Mouse (Mus musculus): Measurements from ENCODE around the gene Crtc3. TPM values are rescaled to one million over a fixed set of nuclear protein-coding genes. Genes with fewer than 3 reads are reported as not detected.

The Crtc3 gene
- polyA plus RNA-seq, 1 experiment, result 27.9 TPM

DNA sequence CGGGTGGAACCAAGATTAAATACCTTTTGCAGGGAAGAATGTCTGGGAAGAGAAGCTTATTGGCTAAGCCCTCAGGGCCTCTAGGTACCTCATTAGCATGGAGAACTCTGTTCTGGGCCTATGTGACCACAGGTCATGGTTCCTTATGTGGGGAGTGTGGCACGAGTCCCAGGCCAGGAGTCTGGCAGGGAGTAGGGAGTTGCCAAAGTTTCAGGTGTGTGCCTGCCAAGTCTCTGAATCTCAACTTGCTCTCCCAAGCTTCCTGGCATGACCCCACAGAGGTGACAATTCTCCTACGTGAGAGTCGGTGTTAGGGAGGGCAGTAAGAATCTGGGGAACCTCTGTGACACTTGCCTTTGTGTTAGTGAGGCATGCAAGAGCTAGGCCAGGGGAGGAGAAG is 131.5 kb downstream of the Crtc3 start:
- no peak for DNase-seq

DNA sequence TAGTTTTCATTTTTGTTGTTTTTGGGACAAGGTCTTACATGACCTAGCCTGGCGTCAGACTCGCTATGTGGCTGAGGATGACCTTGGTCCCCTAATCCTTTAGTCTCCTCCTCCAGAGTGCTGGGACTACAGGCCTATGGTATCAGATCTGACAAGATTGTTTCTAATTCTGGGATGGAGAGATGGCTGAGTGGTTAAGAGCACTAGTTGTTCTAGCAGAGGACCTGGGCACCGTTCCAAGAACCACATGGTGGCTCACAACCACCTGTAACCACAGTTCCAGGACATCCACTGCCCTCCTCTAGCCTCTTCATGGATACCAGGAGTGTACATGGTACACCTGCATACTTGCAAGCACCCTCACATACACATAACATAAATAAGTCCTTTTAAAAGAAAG is 132.5 kb downstream of the Crtc3 start:
- 72% methylated on average over 3 of the region's 3 CpGs for WGBS
- no peak for TF ChIP-seq POLR2A (IDR thresholded peaks at IDR 0.05; ENCODE audit: borderline replicate concordance, extremely low read depth, low read depth, low read length)
- no peak for TF ChIP-seq CTCF (IDR thresholded peaks at IDR 0.05; ENCODE audit: insufficient read depth, low read length)
- DNase-seq, result no peak
- no peaks in the 10 kb centered on the region; the same call in 1 of the 2 replicates for H3K4me1 ChIP-seq (ENCODE audit: control insufficient read depth, insufficient read depth, low read length)
- H3K4me3 ChIP-seq (replicated peaks; ENCODE audit: extremely low read depth, low read depth, low read length), result no peak overlapping the region

More for the DNA sequence above, 131.5 kb downstream of the Crtc3 start:
- Histone ChIP-seq H3K4me1 (ENCODE audit: control insufficient read depth, insufficient read depth, low read length) (no peaks in the 10 kb centered on the region; the same call in 1 of the 2 replicates), H3K4me3 (replicated peaks; ENCODE audit: extremely low read depth, low read depth, low read length) (no peak overlapping the region)
- 91% methylated on average over 4 of the region's 4 CpGs for WGBS
- TF ChIP-seq POLR2A (IDR thresholded peaks at IDR 0.05; ENCODE audit: borderline replicate concordance, extremely low read depth, low read depth, low read length) (no peak), CTCF (IDR thresholded peaks at IDR 0.05; ENCODE audit: insufficient read depth, low read length) (no peak)

DNA sequence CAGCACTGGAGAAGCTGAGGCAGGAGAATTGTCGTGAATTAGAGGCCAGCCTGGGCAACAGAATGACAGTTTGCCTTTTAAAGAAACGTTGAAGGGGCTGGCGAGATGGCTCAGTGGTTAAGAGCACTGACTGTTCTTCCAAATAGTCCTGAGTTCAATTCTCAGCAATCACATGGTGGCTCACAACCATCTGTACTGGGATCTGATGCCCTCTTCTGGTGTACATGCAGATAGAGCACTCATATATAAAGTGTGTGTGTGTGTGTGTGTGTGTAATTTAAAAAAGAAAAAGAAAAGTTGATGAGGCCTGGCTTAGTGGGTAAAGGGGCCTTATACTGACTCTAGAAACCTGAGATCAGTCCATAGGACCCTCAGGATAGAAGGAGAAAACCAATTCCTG is 133.5 kb downstream of the Crtc3 start:
- DNase-seq, result no peak
- Histone ChIP-seq H3K4me3 (replicated peaks; ENCODE audit: extremely low read depth, low read depth, low read length) (no peak overlapping the region), H3K4me1 (ENCODE audit: control insufficient read depth, insufficient read depth, low read length) (no peaks in the 10 kb centered on the region; the same call in 1 of the 2 replicates)
- 58% methylated on average over 3 of the region's 3 CpGs for WGBS
- TF ChIP-seq CTCF (IDR thresholded peaks at IDR 0.05; ENCODE audit: insufficient read depth, low read length) (no peak), POLR2A (IDR thresholded peaks at IDR 0.05; ENCODE audit: borderline replicate concordance, extremely low read depth, low read depth, low read length) (no peak)

DNA sequence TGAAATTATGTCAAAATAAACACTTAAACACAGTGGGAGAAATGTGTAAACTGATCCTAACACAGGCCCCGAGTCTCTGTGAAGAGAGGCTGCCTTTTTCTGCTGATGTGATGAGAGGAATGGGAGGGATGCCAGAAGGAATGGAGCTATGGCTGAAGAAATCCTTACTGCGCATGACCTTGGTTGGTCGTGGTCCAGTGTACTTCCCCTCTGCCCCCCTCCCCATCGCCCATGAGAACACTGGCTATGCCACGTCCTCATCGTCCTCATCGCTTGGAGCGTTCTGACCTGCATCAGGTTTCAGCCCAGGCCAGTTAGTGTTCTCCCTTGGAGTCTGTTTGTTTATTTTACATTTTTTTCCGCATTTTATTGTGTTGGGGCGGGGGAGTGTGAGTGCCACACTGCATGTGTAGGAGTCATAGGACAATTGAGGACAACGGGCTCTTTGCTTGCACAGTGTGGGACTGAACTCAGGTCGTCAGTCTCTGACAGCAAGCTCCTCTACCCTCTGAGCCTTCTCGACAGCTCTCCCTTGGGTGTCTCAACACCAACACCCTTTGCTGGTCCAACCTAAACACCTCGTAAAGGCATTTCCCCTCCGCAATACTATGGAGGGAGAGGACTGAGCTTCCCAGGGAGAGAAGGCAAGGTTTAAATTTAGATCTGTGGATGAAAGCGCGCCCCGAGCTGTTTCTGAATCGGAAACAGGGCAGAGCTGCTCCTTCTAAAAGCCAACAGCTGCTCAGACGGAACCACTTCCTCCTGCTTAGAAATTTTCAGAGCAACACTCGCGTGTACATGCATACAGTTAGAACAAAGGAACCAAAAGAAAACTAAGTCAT is 134.3 kb downstream of the Crtc3 start:
- Histone ChIP-seq H3K4me3 (replicated peaks; ENCODE audit: extremely low read depth, low read depth, low read length) (no peak overlapping the region), H3K4me1 (ENCODE audit: control insufficient read depth, insufficient read depth, low read length) (no peaks in the 10 kb centered on the region; the same call in 1 of the 2 replicates)
- no peak for TF ChIP-seq POLR2A (IDR thresholded peaks at IDR 0.05; ENCODE audit: borderline replicate concordance, extremely low read depth, low read depth, low read length)
- TF ChIP-seq CTCF (IDR thresholded peaks at IDR 0.05; ENCODE audit: insufficient read depth, low read length), result no peak
- 38% methylated on average over 22 of the region's 22 CpGs for WGBS
- DNase-seq, result no peak

DNA sequence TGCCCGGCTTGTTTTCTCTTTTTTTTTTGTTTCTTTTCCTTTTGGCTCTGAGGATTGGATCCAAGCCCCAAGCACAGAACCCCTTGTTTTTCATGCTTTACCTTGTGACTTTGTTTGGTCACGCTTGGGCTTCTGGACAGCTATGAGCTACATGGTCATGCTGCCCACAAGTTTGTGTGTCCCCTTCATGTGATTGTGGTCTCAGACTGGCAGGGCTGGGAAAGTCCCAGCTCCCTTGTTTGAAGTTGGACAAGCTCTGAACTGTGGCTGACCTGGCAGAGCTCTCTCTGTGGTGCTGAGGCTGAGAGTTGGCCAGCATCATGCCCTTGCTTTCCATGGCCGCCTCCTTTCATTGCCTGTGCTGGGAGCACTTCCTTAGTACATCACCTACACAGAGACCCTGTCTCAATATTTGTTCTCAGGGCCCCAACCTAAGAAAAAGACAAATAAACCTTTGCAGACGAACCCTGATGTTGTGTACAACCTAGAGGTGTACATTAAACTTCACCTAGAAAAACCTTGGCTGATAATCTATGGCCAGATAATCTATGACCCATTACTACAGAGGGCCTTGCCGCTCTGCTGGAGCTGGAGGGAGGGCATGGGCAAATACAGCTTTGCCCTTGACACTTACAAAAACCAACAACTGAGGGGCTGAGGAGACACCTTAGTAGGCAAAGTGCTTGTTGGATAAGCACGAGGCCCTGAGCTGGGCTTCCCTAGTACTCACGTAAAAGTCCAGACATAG is 140.0 kb downstream of the Crtc3 start:
- Histone ChIP-seq H3K4me3 (replicated peaks; ENCODE audit: extremely low read depth, low read depth, low read length) (no peak overlapping the region), H3K4me1 (ENCODE audit: control insufficient read depth, insufficient read depth, low read length) (no peaks in the 10 kb centered on the region)
- 81% methylated on average over 7 of the region's 7 CpGs for WGBS
- TF ChIP-seq POLR2A (IDR thresholded peaks at IDR 0.05; ENCODE audit: borderline replicate concordance, extremely low read depth, low read depth, low read length) (no peak), CTCF (IDR thresholded peaks at IDR 0.05; ENCODE audit: insufficient read depth, low read length) (no peak)
- no peak for DNase-seq

DNA sequence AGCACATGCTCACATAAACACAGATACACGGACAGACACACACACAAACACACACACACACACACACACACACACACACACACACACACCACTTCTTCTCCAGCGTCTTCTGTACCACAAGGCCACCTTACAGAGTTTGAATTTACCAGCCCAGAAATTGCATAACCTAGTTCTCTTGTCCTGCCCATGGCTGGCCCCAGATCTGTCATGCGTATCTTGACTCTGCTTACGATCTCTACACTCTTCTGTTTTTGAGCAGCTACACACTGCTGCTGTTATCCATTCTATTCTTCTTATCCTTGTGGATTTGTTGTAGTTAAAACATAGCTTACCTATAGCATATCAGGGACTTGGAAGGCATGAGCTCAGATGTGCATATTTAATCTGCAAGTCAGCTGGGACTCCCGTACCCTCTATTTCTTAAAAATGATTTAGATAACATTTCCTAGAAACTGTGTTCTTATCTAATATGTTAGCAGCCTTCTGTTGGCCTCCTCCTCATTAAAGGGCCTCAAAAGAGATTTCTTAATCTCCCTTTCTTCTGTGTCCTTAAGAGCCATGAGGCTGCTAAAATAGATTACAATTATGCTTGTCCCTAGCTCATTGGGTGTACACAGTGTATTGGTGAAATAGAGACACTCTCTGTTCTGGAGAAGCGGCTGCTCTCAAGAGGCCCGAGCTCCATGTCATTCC is 146.4 kb downstream of the Crtc3 start:
- DNase-seq, result no peak
- Histone ChIP-seq H3K4me3 (replicated peaks; ENCODE audit: extremely low read depth, low read depth, low read length) (no peak overlapping the region), H3K4me1 (ENCODE audit: control insufficient read depth, insufficient read depth, low read length) (no peaks in the 10 kb centered on the region)
- WGBS, result 70% methylated on average over 7 of the region's 7 CpGs
- TF ChIP-seq CTCF (IDR thresholded peaks at IDR 0.05; ENCODE audit: insufficient read depth, low read length), result no peak
- no peak for TF ChIP-seq POLR2A (IDR thresholded peaks at IDR 0.05; ENCODE audit: borderline replicate concordance, extremely low read depth, low read depth, low read length)

DNA sequence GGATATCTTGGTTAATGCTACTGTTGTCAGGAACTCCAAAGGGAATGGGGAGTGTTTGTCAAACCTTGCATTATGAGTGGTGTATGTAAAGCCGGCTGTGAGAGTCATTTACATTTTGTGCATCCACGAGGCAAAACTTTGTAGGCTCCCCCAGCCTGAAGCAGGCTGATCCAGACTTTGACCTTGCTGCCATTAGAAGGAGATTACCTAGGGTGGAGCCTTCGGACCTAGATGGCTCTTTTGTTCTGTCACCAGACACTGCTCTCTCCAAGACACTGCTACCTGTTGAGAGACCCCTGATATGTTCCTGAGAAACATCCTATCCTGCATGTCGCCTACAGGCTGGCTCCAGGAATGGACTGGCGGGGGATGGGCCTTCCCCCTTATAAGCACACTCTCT is 149.1 kb downstream of the Crtc3 start:
- no peak for TF ChIP-seq POLR2A (IDR thresholded peaks at IDR 0.05; ENCODE audit: borderline replicate concordance, extremely low read depth, low read depth, low read length)
- TF ChIP-seq CTCF (IDR thresholded peaks at IDR 0.05; ENCODE audit: insufficient read depth, low read length), result no peak
- Histone ChIP-seq H3K4me1 (ENCODE audit: control insufficient read depth, insufficient read depth, low read length) (no peaks in the 10 kb centered on the region; the same call in none of the 2 replicates), H3K4me3 (replicated peaks; ENCODE audit: extremely low read depth, low read depth, low read length) (no peak overlapping the region)
- no peak for DNase-seq
- 63% methylated on average over 5 of the region's 5 CpGs for WGBS

Other genes with a start within 250 kb of the Crtc3 start
- 0.42 and 0.75 TPM in 2 replicates for gene Blm, start 153.8 kb downstream of the Crtc3 start, polyA plus RNA-seq (2012; rRNA removed)
- gene Iqgap1, start 137.1 kb upstream of the Crtc3 start, polyA plus RNA-seq (2012; rRNA removed), result 118 and 135 TPM in 2 replicates
- gene Zscan2, start 172.0 kb upstream of the Crtc3 start, polyA plus RNA-seq (2012; rRNA removed), result 5.5 and 6.2 TPM in 2 replicates
- 9.5 and 14.7 TPM in 2 replicates for gene Wdr73, start 212.4 kb upstream of the Crtc3 start, polyA plus RNA-seq (2012; rRNA removed)
- gene Nmb, start 216.2 kb upstream of the Crtc3 start, polyA plus RNA-seq (2012; rRNA removed), result 2.6 and 4.1 TPM in 2 replicates

Measured in lung, adult 2 months (tissue).